Mouse (Mus musculus) intestine, postnatal 0 days (tissue): ENCODE measurements around the gene Ciita. TPM values are rescaled to one million over a fixed set of nuclear protein-coding genes. Genes with fewer than 3 reads are reported as not detected.

Experiments used
- ATAC-seq: fragments of 200-750 bp; cut with Nextera tagmentation; 2 replicates; pipeline ENCODE4 v1.8.0; 2017; ENCODE audit warnings: mild to moderate bottlenecking, moderate TSS enrichment, moderate library complexity
- H3K27ac ChIP-seq: fragments of 300-500 bp; sonication (generic); 2 replicates; pipeline ENCODE4 v1.5.1; 2014; ENCODE audit warnings: mild to moderate bottlenecking, low read depth, low read length, moderate library complexity
- H3K27me3 ChIP-seq: fragments of 300-500 bp; sonication (generic); replicated peaks from 2 replicates; pipeline ENCODE4 v1.6.1; 2014; ENCODE audit warnings: low read length, mixed read lengths; ENCODE audit not compliant: control insufficient read depth, insufficient read depth
- H3K36me3 ChIP-seq: fragments of 300-500 bp; sonication (generic); 2 replicates; pipeline ENCODE4 v1.6.1; 2014; ENCODE audit warnings: mild to moderate bottlenecking, moderate library complexity; ENCODE audit not compliant: control insufficient read depth, insufficient read depth
- H3K4me1 ChIP-seq: fragments of 300-500 bp; sonication (generic); replicated peaks from 2 replicates; pipeline ENCODE4 v1.6.1; 2014; ENCODE audit warnings: antibody characterized with exemption, low read length, mixed read lengths; ENCODE audit not compliant: control insufficient read depth, insufficient read depth
- H3K4me2 ChIP-seq: fragments of 300-500 bp; sonication (generic); replicated peaks from 2 replicates; pipeline ENCODE4 v1.6.1; 2014; ENCODE audit warnings: low read depth, mild to moderate bottlenecking, moderate library complexity
- H3K4me3 ChIP-seq: fragments of 300-500 bp; sonication (generic); 2 replicates; pipeline ENCODE4 v1.5.1; 2014; ENCODE audit warnings: low read depth, low read length
- H3K9ac ChIP-seq: fragments of 300-500 bp; sonication (generic); 2 replicates; pipeline ENCODE4 v1.6.1; 2014; ENCODE audit warnings: mild to moderate bottlenecking, low read depth, low read length
- H3K9me3 ChIP-seq: fragments of 300-500 bp; sonication (generic); 2 replicates; pipeline ENCODE4 v1.6.1; 2016; ENCODE audit warnings: mixed run types; ENCODE audit not compliant: control insufficient read depth
- CTCF ChIP-seq: sonication (generic); IDR thresholded peaks from 2 replicates; pipeline ENCODE4 v1.5.1; 2016; ENCODE audit warnings: low read depth, mild to moderate bottlenecking, control low read depth, antibody characterized with exemption, moderate library complexity
- WGBS: fragments of 180-500 bp; shearing (Covaris S2); extraction: QIAGEN DNeasy Blood & Tissue Kit; methylation state at CpG from one replicate; pipeline ENCODE4 v1.1.7; 2014; 5-methylcytosine and 5-hydroxymethylcytosine counted together
- polyA plus RNA-seq: library from polyadenylated mRNA; unstranded; fragments of >200 nt; fragmentation: Nextera tagmentation; extraction: Ambion mirVana; gene quantifications from 2 replicates; pipeline ENCODE4 v1.2.1, GENCODE M21; 2015

Gene Ciita
- polyA plus RNA-seq, 1 experiment from 2014 or later: 0.42 TPM

DNA sequence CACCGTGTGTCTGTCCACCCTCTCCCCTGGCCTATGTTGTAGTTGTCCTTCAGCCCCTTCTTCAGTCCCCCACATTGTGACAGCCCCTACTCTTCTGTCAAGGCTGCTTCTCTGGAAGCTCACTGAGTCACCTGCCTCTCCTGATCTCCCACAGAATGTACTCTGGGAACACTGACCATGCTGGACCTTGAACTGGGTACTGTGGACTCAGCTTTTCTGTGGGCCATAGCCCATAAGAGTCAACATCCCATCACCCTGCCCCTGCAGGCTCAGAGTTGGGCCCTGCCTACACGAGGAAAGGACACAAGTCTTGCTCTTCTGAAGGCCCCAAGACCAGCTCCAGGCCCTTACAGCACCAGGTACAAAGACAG lies 45.7 kb downstream of the Ciita start:
- Histone ChIP-seq H3K4me1 (no peaks in the 10 kb centered on the region), H3K27me3 (no peaks in the 10 kb centered on the region), H3K9me3 (no peaks in the 10 kb centered on the region), H3K4me3 (no peak overlapping the region), H3K36me3 (peaks cover 7% of the 10 kb centered on the region; the same call in 1 of the 2 replicates), H3K9ac (no peak overlapping the region), H3K27ac (no peak overlapping the region), H3K4me2 (no peak overlapping the region)
- ATAC-seq: no peak
- TF ChIP-seq CTCF: no peak
- 65% methylated on average over 2 of the region's 2 CpGs for WGBS

DNA sequence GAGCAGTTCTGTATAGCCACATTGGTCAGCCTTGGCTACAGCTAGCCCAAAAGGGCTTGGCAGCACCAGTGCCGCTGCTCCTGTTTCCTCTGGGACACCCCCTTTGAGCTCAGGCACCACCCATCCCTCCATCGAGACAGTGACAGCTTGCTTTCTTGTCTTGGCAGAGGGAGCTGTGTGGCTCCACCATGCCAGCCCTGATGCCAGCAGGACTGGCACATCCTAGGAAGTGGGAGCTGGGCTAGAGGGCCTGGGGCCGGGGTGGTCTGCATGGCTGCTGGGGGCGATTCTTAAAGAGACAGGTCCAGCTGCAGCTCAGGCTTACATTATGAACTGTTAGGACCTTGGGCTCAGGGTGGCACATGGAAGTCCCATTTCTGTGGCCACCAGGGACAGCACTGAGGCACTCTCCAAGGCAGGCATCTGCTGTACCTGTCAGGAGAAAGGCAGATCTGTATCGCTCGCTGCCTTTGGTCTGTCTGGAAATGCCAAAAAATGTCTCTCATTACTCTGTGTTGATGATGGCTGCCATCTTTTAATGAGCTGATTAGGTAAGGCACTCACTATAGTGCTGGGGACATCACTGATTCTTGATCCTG lies 47.3 kb downstream of the Ciita start:
- Histone ChIP-seq H3K27ac (no peak overlapping the region), H3K9ac (no peak overlapping the region), H3K4me3 (no peak overlapping the region), H3K27me3 (no peaks in the 10 kb centered on the region), H3K9me3 (no peaks in the 10 kb centered on the region), H3K4me1 (no peaks in the 10 kb centered on the region), H3K4me2 (no peak overlapping the region), H3K36me3 (peaks cover 8% of the 10 kb centered on the region; the same call in 1 of the 2 replicates)
- peak; percentile 41; the same call in 1 of the 2 replicates for TF ChIP-seq CTCF
- 82% methylated on average over 6 of the region's 6 CpGs for WGBS
- no peak for ATAC-seq

DNA sequence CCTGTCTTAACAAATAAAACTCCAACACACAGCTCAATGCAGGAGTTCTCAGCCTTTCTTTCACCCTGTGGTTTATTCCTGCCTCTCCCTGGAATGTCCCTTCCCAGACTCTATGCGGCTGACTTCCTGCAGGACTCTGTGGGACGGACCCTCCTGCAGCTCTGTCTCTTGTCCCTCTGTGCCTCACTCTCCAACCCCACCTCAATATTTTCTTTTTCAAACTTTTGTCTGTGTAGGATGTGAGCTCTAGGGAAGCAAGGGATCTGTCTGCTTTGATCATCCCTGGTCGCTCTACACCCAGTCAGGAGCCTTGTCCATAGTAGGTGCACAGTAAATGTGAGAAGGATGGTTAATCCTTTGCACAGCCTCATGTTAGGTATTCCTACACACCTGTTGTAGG lies 48.5 kb downstream of the Ciita start:
- no peak overlapping the region for H3K27ac ChIP-seq
- no peak for TF ChIP-seq CTCF
- H3K27me3 ChIP-seq: no peaks in the 10 kb centered on the region
- no peak overlapping the region for H3K4me3 ChIP-seq
- no peak overlapping the region for H3K9ac ChIP-seq
- no peaks in the 10 kb centered on the region for H3K9me3 ChIP-seq
- WGBS: 82% methylated on average over 3 of the region's 3 CpGs
- no peak overlapping the region for H3K4me2 ChIP-seq
- no peaks in the 10 kb centered on the region for H3K4me1 ChIP-seq
- peaks cover 8% of the 10 kb centered on the region; the same call in 1 of the 2 replicates for H3K36me3 ChIP-seq
- no peak for ATAC-seq

DNA sequence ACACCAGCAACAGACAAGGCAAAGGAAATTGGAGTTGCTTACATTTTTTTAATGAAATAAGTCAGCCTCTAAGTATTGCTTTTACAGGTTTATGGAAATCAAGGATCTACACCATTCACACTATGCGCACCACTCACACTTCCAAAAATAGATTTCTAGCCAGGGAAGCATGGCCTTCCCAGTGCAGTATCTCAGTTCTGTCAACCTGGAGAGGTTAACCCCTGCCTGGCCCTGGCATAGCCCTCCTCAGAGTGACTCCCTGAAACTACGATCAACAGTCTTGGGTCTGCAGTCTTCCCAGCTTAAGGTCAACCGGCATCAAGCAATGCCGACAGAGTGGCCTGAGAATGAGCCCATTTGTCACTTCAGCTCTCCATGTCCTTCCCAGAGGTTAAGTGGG lies 50.3 kb downstream of the Ciita start:
- H3K4me1 ChIP-seq: no peaks in the 10 kb centered on the region
- no peak for TF ChIP-seq CTCF
- no peak overlapping the region for H3K9ac ChIP-seq
- no peak overlapping the region for H3K4me2 ChIP-seq
- H3K27me3 ChIP-seq: no peaks in the 10 kb centered on the region
- ATAC-seq: no peak
- H3K27ac ChIP-seq: no peak overlapping the region
- H3K4me3 ChIP-seq: no peak overlapping the region
- no peaks in the 10 kb centered on the region for H3K9me3 ChIP-seq
- WGBS: 90% methylated on average over 4 of the region's 4 CpGs
- H3K36me3 ChIP-seq: peaks cover 8% of the 10 kb centered on the region; the same call in 1 of the 2 replicates

DNA sequence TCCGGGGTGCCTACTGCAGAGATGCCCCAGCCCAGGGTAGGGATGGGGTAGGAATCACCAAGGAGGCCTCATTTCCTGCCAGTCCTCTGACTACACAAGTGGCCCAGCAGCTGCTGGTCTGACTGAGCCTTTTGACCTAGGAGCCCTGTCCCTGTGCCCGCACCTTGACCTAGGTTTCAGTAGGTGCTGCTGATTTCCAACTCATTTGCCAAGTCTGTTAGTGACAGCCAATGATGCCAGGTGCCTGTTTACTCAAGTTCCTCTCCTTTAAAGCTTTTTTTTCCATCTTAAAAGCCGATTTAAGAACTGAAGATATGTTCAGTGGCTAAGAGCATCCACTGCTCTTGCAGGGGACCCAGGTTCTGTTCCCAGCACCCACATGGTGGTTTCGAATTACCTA lies 53.9 kb downstream of the Ciita start:
- Histone ChIP-seq H3K4me2 (no peak overlapping the region), H3K4me3 (no peak overlapping the region), H3K9me3 (no peaks in the 10 kb centered on the region), H3K9ac (no peak overlapping the region), H3K27ac (no peak overlapping the region), H3K36me3 (peaks cover 13% of the 10 kb centered on the region; the same call in 1 of the 2 replicates), H3K27me3 (no peaks in the 10 kb centered on the region), H3K4me1 (no peaks in the 10 kb centered on the region)
- no peak for ATAC-seq
- TF ChIP-seq CTCF: no peak
- whole genome bisulfite sequencing: 93% methylated on average over 4 of the region's 4 CpGs

DNA sequence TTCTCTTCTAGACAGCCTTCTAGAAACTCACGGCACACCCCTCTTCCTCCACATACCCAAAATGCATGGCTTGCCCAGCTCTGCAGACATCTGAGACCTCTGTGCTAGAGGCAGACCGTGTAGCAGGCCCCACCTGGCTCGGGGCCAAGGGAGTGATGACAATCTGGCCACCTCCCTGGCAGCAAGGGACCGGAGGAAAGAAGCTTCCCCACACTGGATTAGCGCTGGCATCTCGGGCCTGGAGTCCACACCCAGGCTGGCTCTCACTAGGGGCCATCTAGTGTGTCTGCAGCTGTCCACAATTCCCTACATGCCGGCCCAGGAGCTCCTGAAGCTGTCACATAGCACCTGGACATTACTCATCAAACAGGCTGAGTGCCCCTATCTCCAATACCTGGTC lies 54.7 kb downstream of the Ciita start:
- H3K4me3 ChIP-seq: no peak overlapping the region
- H3K9me3 ChIP-seq: no peaks in the 10 kb centered on the region
- no peaks in the 10 kb centered on the region for H3K27me3 ChIP-seq
- no peak overlapping the region for H3K27ac ChIP-seq
- peaks cover 13% of the 10 kb centered on the region; the same call in 1 of the 2 replicates for H3K36me3 ChIP-seq
- no peak overlapping the region for H3K9ac ChIP-seq
- 56% methylated on average over 7 of the region's 7 CpGs for WGBS
- no peaks in the 10 kb centered on the region for H3K4me1 ChIP-seq
- H3K4me2 ChIP-seq: no peak overlapping the region
- TF ChIP-seq CTCF: no peak
- no peak for ATAC-seq
